Mouse (Mus musculus): ENCODE measurements around the gene Creb5. TPM values are rescaled to one million over a fixed set of nuclear protein-coding genes. Genes with fewer than 3 reads are reported as not detected.

The Creb5 gene
- total RNA-seq, 2 experiments from 2014 or later, result 5.0 to 5.2 TPM

DNA sequence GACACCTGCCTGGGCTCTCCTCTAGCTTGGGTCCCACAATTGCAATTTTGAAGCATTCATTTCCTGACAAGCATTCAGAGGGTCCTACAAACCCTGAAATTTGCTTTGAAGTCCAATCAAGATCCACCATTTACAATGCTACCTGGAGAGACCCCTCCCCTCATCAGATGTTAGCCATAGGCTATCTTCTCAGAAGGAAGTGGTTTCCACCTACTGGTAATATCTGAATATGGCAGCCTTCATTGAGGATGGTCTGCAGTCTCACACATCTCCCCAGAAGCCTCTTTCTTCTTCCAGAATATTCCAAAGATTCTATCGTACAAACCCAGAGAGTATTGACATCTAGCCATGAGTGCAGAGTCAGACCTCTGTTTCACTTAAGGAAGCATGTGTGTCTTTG is 362.7 kb downstream of the Creb5 start:
- DNase-seq, result no peak

DNA sequence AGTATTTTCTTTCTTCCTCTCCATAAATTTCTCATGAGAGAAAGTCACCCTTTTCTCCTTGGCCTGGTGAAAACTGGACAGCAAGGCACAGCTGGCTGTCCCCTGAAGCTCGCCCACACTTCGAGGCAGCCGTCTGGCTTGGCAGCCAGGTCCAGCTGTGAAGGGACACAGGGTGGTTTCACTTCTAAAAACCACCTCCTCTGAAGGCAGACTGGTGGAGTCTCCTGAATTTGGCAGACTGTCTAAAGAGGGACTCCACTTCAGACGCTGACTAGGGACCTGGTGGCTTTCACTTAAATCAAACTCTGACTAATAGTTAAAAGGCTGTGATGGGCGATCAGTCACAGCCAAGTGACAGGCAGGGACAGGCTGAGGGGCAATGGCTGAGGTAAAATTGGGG is 365.6 kb downstream of the Creb5 start:
- DNase-seq, result no peak

DNA sequence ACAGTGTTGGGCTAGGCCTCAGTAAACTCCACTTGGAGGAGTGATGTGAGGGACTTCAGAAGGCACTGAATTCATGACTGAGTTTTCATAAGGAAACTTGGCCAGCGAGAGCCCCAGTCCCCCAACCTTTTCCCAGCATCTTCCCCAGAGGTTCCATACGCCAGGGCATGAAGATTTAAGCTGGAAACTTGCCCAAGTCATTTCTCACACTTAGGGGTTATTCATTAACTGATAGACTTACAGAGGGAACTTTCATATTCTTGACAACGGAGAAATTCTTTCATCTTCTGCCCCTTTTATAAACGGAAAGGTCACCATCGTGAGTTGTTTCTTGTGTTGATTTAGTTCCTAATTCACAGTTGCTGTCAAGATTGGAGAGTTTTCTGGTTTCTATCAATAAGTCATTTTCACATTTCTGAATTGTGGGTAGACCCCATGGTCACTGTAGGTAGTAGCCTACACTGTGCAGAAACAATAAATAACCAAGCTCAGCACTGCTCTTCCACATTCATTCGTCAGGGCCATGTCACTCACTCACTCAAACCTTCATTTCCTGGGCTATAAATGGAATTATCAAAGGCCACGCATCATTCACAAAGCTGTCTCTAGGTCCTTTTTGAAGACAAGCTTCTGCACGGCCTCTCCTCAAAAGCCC is 366.8 kb downstream of the Creb5 start:
- no peak for DNase-seq

- no peak for DNase-seq
These were observed 367.3 kb downstream of the Creb5 start for GRCm38 (mm10) chr6:53654361-53654824.

DNA sequence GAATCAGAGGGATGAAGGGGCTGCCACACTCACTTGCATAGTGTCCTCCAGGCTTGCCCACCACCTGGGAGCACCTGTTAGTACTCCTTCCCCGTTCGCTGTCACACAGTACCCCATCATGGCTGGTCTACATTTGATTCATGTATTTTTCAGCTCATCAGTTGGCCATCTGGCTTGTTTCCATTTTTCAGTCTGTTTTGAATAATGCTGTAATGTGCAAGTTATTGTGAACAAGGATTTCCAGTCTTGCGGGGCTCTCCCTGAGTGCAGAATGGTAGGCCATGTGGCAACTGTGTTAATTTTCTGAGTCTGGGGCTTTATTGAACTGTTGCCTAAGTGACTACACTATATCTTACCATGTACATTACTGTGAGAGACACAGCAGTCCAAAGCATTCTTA is 369.4 kb downstream of the Creb5 start:
- no peak for DNase-seq

DNA sequence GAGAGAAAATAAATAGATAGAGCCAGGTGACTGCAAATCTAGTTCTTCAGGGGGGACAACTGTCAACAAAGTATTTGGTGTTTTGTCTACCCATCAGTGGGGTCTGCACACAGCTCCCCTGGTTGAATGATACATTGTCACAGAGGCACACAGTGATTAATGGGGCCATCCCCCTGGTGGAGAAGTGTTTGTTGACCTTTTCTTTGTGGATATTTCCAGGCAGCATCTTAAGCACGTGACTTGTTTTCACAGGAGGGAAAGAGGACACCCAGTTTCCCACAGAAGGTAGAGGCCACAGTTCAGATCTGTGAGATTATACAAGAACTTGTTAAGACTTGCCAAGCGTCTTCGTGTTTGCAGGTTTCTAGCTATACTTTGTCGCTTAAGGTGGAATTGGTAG is 370.4 kb downstream of the Creb5 start:
- DNase-seq, result no peak

GRCm38 (mm10) chr6:53662858-53663833 is 376.1 kb downstream of the Creb5 start:
- no peak for DNase-seq

- no peak for DNase-seq
These were observed 377.7 kb downstream of the Creb5 start for GRCm38 (mm10) chr6:53664759-53665158.

GRCm38 (mm10) chr6:53666503-53666902 is 379.4 kb downstream of the Creb5 start:
- DNase-seq, result no peak

- DNase-seq, result no peak
These were observed 391.2 kb downstream of the Creb5 start for GRCm38 (mm10) chr6:53678307-53678706.

GRCm38 (mm10) chr6:53680046-53680445 is 393.0 kb downstream of the Creb5 start:
- DNase-seq, result no peak

DNA sequence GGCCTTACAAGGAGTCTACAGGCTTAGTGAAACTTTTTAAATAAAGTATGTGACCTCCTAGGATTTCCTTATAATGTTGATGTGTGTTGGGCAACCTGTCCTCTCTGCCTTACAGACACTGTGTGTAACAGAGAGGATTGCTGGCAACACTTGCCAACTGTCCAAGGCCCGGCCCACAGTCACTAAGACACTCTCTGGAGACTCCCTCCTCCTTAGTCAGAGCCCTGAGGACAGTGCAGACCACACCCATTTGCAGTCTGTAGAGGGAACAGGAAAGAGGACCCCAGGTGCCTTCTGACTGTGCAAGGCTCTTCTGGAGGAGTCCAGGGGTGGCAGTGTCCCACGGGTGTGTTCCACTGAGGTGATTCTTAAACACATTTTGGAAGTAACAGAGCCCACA is 397.3 kb downstream of the Creb5 start:
- no peak for DNase-seq

GRCm38 (mm10) chr6:53685323-53685722 is 398.3 kb downstream of the Creb5 start:
- DNase-seq, result no peak

GRCm38 (mm10) chr6:53688762-53689477 is 401.9 kb downstream of the Creb5 start:
- no peak for DNase-seq

- DNase-seq, result no peak
These were observed 403.9 kb downstream of the Creb5 start for GRCm38 (mm10) chr6:53691006-53691405.

DNA sequence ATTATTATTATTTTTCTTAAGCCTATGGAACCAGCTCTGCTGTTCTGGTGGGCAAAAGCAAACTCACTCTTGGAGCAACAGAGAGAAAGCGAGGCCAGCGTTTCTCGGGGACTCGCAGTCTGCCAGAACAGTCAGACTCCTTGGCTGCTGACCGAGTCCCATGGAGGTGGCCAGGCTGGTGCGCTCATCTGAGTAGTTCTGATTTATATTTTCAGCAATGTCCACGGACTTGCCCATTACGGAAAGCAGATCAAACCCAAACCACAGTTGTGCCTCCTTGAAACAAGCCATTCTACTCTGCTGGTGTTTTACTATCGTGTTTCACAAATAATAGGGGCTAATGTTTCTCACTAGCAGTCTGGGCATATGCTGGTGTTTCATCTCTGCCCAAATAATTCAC is 408.1 kb downstream of the Creb5 start:
- DNase-seq, result no peak

- no peak for DNase-seq
These were observed 409.4 kb downstream of the Creb5 start for GRCm38 (mm10) chr6:53696471-53696870.

DNA sequence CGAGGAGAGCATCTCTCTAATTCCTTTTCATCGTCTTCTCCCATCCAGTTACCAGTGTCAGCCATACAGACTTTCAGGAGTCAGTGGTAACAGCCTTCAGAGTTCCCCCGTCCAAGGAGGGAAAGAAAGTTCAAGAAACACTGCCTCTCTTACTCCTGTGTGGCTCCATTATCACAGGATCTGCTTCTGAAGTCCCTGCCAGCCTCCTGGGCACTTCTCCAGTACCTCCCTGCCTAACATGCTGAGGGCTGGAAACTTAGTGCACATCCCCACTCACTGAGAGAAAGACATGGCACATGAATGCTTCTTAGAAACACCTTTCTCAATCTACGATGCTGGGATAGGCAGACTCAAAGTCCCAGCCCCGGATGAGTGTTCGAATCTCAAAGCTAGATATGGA is 409.9 kb downstream of the Creb5 start:
- no peak for DNase-seq

GRCm38 (mm10) chr6:53698128-53698749 is 411.2 kb downstream of the Creb5 start:
- DNase-seq, result no peak

- DNase-seq, result no peak
These were observed 417.4 kb downstream of the Creb5 start for GRCm38 (mm10) chr6:53704440-53704839.

- no peak for DNase-seq
These were observed 419.7 kb downstream of the Creb5 start for GRCm38 (mm10) chr6:53706604-53707330.

GRCm38 (mm10) chr6:53707795-53708194 is 420.7 kb downstream of the Creb5 start:
- DNase-seq, result no peak

Data from layer of hippocampus, postnatal 36 days (tissue).